Mouse (Mus musculus) liver, adult 2 months (tissue): ENCODE results near the gene Nucb2.

Experiments
- CTCF ChIP-seq: fragments of 200-500 bp; IDR thresholded peaks from 2 replicates; pipeline ENCODE4 v1.5.1; 2011; ENCODE audit warnings: low read depth, low read length, control low read depth
- POLR2A ChIP-seq: fragments of 200-500 bp; IDR thresholded peaks from 2 replicates; pipeline ENCODE4 v1.6.1; 2011; ENCODE audit warnings: low read length, control low read depth; ENCODE audit not compliant: insufficient read depth; ENCODE audit errors: extremely low read depth

DNA sequence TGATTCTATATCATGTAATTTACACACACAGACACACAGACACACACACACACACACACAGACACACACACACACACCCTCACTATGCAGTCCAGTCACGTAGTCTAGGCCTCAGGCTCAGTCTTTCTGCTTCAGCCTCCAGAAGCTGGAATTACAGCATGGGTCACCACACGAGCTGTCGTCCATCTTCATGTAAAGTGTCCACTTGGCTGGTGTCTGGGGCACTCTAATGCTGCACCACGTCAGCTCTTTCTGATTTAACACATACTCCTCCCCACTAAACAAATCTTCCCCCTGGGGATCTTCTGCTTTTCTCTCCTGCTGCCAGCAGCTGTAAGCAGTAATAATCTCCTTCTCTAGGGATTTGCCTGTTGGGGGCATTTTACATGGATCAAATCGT is 13.1 kb downstream of the Nucb2 start:
- TF ChIP-seq CTCF (no peak), POLR2A (no peak)
